Mouse (Mus musculus) ES-CJ7 (cell line): ENCODE measurements around the gene Dmrta2.
A peak's percentile ranks its signal among the peaks of the same experiment; 100 is the strongest.

ENCODE experiments used
- DNase-seq: peaks from one replicate; pipeline ENCODE4 v3.0.0; 2011; ENCODE audit warnings: low read depth, low spot score

Gene Dmrta2

DNA sequence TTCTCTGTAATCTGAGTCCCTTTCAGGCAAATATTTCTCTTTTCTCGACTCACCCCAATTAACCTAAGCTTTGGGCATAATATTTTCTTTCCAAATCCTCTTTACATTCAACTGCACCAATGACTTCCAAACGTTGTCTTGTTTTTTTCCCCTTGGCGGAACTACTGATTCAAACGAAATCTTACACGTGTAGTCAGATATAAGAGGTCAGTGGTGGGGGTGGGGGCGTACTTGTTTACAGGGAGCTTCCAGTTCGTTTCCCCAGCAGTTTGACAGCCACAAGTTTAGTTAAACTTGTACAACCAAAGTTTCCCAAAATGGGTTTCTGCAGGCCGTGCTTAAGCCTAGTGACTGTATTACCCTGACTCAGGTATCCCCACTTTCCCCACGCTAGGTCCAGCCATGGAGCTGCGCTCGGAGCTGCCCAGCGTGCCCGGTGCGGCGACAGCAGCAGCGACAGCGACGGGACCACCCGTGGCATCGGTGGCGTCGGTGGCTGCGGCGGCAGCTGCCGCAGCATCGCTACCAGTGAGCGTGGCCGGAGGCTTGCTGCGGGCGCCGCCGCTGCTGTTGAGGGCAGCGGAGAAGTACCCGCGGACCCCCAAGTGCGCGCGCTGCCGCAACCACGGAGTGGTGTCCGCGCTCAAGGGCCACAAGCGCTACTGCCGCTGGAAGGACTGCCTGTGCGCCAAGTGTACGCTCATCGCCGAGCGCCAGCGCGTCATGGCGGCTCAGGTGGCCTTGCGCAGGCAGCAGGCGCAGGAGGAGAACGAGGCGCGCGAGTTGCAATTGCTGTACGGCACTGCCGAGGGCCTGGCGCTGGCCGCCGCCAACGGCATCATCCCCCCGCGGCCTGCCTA lies 1.8 kb downstream of the Dmrta2 start:
- peak; percentile 45 for DNase-seq

DNA sequence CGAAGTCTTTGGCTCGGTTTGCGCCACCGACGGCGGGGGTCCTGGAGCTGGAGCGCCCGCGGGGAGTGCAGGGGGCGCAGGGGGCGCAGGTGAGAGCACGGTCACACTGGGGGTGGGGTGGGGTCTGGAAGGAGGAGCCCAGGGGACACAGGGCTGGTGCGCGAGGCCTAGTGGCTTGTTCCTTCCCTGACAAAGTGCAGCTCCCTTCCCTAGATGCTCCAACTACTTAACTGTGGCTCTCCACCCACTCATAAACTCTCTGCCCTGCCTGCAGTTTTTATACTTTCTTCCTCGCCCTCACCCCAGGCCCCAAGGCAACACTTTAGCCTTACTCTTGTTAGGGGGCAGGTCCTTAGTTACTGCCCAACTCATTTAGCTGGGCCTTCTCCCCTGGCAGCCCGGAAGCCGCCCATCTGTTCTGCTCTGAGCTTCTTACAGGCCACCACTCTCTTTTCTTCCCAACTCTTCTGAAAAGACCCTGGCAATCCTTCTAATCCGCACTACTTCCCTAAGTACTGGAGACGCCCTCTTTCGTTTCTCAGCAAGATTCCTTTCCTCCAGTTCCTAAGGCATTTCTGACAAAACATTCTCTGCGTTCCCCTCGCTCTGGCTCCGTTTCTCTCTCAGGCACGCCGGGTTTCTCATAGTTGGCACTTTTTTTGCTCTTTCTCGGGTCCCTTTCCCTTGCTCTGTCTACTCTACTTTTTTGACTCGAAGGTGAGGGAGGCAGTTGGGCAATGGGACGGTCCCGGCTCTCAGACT lies 2.6 kb downstream of the Dmrta2 start:
- peak; percentile 48 for DNase-seq

DNA sequence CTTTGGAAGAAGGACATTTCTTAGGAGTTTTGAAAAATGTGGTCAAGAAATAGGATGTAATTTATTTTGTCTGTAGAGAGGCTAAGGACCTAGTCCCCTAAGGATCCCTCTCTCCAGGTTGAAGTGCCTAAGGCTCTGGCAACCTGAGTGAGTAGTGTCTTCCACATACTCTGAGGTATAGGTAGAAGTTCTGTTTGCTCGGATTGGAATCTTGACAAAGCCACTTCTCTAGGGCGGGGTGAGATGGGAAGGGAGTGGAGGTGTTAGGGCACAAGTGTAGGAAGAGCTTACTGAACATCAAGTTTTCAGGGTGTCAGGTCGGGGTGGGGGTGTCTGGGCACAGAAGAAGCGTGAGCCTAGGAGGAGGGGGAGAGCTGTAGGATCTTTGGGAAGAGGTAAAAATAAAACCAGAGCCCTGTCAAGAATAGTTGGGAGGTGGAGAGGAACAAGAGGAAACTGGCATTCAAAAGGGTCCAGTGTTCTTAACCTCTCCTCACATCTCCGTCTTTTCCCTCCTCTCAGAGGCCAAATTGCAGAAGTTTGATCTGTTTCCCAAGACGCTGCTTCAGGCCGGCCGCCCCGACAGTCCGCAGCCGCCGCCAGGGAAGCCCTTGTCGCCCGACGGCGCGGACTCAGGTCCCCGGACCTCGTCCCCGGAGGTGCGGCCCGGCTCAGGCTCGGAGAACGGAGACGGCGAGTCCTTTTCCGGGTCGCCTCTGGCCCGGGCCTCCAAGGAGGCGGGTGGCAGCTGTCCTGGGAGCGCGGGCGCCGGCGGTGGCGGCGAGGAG lies 3.4 kb downstream of the Dmrta2 start:
- peak; percentile 28 for DNase-seq

DNA sequence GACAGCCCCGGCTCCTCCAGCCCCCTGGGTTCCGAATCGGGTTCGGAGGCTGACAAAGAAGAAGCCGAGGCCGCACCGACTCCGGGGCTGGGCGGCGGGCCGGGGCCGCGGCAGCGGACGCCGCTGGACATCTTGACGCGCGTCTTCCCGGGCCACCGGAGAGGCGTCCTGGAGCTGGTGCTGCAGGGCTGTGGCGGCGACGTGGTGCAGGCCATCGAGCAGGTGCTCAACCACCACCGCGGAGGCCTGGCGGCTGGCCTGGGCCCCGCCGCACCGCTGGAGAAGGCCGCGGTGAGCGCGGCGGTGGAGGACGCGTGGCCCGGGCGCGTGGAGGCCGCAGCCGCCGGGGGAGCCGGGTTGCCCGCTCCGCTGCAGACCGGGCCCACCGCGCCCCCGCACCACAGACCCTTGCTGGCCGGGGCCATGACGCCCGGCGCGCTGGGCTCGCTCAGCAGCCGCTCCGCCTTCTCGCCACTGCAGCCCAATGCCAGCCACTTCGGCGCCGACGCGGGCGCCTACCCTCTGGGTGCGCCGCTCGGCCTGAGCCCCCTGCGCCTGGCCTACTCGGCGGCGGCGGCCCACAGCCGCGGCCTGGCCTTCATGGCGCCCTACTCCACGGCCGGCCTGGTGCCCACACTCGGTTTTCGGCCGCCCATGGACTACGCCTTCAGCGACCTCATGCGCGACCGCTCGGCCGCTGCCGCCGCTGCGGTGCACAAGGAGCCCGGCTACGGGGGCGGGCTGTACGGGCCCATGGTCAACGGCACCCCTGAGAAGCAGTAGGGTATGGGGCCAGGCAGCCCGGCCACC lies 4.2 kb downstream of the Dmrta2 start:
- DNase-seq, result no peak

DNA sequence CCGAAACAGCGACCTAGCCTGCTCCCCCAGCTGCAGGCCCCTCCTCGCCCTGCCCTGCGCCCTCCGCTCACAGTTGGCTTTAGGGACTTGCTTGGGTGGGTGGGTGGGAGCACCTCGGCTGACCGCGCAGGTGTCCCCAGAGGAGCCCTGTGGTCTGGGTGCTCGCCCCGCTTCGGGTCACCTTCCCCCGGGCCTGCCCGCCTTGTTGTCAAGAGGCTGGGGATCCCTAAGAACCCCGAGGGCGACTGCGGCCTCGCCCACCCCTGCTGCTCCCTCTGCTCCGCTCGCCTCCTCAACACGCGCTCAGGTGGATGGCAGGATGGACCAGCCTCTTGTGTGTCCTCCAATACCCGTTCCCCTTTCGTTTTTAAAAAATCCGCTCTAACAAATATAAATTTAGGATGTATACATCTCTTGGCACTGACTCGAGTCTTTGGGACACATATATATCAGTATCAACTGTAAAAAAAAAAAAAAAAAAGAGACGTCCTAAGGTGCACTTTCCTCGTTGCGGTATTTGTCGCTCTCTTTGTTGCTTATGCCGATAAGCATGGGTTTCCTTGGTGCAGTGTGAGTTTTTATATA lies 4.9 kb downstream of the Dmrta2 start:
- peak; percentile 17 for DNase-seq

DNA sequence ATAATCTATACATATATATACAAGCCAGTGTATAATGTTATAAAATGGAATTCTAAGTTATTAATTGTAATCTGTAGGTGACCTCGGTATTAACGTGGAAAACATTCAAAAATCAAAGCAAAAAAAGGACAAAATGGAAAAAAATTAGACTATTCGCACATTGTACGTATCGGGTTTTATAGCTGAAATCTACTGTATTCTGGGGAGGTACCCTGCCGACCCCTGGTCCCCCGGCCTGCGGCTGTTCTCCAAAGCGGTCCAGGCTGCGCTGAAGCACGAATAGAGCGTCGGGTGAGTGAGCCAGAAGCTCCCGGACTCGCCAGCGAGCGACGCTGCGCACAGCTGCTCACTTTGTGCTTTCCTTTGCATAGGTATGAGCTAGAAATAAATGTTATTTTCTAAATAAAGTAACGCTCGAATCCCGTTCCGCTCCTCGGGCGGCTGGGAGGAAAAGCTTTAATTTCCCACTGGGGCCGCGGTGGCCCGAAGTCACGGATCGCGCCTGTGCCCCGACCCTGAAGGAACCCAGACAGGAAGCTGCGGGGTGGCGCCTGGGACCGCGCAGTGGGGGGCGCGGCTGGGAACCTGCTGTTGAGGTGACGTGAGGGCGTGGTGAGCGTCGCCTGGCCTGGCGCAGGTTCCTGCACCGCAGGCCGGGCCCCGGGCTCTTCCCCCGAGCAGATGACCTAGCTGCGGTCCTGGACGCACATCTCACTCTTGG lies 5.6 kb downstream of the Dmrta2 start:
- peak; percentile 58 for DNase-seq

DNA sequence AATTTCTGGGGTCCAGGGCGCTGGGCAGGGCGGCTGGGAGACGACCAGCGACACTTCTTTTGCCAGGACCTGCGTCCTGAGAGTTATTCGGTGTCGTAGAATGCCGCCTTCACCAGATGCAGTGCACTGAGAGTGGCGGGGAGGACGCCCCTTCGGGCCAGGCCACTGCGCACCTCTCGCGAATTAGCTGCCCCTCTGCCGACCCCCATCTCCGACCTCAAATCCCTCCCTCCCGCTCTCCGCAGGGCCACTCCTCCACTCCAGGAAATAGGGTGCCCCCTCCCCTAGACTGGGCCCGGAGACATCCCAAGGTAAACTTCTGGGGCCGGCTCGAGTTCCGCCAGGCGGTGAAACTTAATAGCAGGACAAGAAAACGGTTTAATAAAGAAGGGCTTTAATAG lies 6.2 kb downstream of the Dmrta2 start:
- DNase-seq, result no peak

DNA sequence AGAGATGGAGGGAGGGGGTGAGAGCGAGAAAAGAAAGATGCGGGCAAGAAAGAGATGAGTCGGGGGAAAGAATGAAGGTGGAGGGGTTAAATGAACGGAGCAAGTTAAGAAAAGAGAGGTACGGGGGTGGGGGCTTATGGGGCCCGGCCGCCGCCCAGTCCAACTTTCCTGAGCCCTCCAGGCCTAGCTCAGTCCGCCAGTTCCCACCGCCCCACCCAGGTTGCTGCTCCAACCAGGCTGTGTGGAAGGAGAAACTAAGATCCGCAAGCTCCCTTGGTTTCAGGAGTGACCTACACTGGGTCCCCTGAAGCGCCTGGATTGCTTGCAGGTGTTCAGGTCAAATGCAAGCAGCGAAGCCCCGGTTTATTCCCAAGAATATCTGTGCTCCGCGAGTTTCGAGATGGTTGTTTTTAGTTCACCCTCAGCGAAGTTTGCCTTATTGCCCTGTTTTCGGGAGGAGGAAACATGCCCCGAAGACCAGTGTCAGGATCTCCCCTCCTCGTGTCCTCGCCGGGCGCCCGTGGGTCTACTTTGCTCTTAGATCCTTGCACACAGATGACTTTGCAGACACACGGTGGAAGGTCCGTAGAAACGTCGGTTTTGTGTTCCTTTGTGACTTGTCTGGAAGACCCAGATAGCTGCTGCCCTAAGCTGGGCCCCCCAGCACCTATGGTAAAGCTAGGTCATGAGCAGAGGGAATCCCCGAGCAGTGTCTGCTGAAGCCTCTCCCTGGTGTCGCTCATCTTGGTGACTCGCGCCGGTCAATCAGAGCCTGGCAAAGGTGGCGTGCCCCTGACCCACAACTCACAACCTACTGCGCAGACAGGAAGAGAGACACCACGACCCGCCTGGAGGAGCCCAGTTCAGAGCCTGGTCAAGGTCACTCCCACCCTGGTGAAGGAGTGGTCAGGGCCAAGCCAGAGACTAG lies 6.9 kb downstream of the Dmrta2 start:
- peak; percentile 23 for DNase-seq

DNA sequence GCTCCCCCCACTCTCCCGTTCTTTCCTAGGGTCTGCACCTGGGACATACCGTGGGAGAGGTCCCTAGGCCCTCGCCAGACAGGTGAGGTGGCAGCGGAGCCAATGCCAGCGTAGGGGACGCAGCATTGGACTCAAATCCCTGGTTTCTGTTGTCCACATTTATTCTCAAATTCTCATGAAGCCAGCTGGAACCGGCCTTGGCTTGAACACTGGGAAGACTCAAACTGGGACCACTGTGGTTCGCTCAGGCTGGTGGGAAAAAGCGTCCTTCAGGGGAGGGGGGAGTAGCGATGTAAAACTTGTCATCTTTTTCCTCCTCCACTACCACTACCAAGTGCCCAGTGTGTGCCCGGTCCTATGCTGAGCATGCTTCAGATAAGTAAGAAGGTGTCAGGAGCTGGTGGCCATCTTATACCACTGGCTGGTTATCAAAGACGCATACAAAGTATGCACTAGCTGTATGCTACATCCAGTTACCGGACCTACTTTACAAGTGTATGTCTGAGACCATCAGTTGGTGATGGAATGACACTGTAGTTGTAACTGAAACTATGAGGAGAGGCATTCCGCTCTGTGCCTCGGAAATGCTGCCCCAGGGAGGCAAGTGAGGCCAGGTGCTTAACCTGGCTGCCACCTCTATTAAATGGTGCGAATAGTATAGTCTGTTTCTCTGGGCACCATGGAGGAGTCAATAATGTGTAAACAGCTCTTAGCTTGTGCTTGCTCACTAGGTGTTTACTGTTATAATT lies 7.7 kb downstream of the Dmrta2 start:
- DNase-seq, result no peak

DNA sequence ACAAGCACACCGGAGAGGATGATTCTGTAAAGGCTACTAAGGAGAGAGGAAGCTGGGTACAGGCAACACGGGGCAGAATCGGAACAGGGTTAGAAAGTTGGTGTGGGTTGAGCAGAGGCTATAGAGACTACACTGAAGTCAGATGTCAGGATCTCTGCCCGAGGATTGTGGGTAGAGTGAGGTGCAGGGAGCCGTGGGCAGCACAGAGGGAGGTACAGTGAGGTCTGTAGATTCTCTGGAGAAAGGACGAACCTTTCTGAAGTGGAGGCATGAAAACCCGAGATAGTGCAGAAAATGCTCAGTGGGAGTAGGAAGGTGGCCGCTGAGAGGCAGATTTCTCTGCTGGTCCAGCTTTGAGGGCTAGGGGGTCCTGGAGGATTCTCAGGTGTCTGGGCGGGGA lies 8.4 kb downstream of the Dmrta2 start:
- no peak for DNase-seq

DNA sequence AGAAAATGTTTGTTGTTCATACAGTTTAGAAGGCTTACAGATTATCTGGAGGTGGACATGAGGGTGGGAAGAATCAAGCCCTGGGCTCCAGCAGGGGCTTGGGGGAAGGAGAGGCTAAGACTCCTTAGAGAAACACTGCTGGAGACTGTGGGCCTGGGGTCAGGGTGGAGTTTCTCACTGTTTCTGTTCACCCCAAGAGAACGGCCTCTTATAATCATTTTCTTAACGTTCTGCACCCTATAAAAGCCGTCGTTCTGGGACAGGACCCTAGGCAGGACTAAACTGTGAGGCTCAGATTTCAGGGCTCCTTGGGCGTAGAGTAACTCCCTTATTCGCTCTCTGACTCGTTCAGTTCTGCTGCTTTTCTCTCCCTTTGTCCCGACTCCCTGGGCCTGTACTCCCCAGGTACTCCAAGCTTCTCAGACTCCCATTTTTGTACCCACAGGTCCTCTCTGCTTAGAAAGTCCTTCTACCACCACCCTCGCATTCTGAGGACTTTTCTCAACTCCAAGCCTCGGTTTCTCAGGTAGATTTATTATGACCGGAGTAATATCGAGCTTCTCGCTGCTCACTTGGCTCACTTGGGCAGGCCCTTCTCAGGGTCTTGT lies 9.0 kb downstream of the Dmrta2 start:
- DNase-seq, result no peak

DNA sequence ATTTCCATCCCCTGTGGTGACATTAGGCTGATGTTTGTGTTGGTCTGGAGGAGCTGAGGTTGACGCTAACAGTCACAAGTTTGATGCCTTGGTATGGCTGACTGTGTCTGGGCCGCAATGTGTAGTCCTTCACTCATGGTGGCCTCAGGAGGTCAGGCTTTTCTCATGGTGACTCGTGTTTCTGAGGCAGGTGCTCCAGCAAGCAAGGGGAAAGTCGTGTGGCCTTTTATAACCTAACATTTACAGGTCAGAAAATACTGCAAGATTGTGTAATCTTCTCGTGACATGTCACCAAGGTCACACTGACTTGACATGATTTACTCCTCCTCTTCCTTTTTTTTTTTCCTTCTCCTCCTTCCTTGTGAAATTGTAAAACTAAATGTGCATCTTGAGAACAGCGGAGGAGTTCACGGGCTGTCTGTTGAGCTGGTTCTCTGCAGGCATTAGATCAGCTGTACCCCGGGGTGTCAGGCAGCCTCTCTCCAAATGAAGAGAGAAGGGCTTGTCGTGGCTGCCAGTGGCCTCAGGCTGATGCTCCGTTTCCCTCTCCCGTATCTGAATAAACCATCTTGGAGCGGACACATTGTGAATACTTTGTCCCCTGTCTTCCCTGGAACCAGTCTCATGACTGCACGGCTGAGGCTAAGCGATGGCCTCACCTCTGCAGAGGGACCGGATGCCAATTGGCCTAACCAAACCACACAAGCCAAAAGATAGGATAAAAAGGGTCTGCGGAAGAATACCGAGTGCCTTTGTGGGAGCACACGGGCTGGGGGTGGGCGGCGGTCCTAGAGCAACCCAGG lies 9.9 kb downstream of the Dmrta2 start:
- no peak for DNase-seq

DNA sequence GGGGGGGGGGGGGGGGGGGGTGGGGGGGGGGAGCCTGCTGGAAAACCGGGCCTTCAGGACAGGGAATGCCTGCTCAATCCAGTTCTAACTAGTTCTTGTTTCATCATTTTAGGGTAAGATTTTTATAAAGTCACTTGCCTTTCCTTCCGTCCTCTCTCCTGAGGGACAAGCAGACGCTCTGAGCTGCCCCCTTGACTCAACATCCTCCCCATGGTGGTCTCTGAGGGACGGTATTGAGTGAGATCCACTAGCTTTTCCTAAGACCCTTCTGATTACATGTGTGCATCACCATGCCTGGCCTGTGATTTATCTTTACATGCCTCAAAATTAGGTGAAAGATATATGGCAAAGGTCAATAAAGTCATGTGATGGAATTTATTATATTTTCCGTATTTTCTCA lies 10.6 kb downstream of the Dmrta2 start:
- DNase-seq, result no peak

DNA sequence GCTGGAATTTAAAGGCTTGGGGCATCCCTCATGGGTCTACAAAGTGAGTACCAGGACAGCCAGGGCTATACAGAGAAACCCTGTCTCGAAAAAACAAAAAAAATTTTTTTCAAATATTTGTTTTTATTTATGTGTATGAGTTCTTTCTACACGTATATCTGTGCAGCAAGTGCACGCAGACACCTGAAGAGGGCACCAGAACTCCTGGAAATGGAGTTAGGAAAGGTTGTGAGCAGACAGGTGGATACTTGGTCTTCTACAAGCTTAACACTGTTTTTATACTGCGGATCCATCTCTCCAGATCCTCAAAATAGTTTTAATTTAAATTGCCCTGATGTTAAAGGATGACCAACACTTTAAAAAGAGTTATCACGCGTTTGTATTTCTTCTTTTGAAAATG lies 11.4 kb downstream of the Dmrta2 start:
- DNase-seq, result peak; percentile 25

DNA sequence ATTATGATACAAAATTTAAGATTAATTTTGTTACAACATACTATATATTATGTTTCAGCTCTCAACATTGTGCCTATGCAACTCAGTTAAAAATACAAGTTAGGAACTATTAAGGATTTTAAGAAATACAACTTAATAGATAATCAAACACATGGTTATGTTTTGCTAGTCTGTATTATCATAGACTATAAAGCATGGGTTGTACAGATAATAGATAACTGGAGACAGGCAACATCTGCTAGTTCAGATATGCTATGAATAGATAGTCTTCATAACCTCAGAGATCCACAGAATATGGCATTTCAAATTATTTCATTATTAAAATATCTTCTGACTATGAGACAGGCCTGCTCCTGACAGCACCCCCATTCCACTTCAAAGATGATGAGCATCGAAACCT lies 28.2 kb downstream of the Dmrta2 start:
- DNase-seq, result no peak

DNA sequence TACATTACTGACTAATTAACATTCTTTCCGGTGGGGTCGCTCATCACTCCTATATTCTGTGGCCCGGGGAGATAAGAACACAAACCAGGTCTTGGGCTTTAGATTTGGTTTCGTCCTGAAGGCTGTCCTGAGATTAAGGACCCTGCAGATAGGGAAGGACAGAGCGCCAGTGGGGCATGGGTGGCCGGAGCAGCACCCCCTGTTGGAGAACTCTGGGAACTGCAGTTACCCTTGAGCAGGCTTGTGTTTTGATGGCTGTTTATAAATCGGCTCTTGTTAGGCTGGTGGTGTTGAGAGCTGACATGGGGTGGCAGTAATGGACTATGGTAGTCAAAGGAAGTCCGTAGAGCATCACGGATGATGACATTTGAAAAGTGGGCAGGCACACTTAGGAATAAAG lies 41.3 kb downstream of the Dmrta2 start:
- peak; percentile 66 for DNase-seq

DNA sequence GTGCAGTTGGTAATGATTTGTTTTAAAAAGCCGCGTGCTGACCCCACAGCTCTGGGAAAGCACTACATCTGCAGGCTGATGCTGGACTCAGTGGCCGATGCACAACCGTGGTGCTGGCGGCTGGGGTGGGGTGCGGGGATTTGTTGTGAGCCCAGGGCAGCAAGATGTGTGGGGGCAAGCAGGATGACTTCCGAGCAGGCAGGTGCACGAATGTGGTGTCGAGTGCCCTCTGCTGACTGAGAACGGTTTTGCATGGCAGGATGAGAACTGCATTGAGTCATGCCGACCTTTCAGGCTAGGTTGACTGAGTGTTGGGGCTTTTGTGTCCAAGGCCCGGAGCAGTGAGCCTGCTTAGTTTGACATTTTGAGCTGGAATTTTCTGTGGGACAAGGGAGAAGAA lies 42.4 kb downstream of the Dmrta2 start:
- DNase-seq, result peak; percentile 89
